Mouse (Mus musculus) lung, adult 2 months (tissue): ENCODE data around the gene Hspb8.

Experiments used
- CTCF ChIP-seq: fragments of 200-500 bp; IDR thresholded peaks from 2 replicates; pipeline ENCODE4 v1.5.1; 2011; ENCODE audit warnings: mild to moderate bottlenecking, low read length, control low read depth; ENCODE audit not compliant: insufficient read depth
- POLR2A ChIP-seq: fragments of 200-500 bp; IDR thresholded peaks from 2 replicates; pipeline ENCODE4 v1.6.1; 2011; ENCODE audit warnings: low read depth, mild to moderate bottlenecking, control low read depth, low read length, borderline replicate concordance; ENCODE audit errors: extremely low read depth

DNA sequence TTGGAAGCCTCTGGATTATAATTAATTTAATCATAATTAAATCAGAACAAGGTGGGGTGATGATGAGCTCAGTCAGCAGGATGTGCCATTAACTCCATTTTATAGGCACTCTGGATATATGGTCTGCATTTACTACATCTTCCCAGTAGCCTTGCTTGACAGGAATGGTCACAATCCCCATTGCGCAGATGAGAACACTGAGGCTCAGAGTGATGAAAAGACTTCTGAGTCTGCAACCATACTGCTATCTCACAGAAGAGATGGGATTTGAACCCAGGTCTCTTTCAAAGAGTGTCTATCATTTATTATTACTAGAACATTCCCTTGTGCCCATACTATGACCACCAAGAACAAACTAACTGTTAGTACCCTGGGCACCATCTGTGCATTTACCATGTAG, 2.5 kb downstream of the Hspb8 start:
- TF ChIP-seq POLR2A (no peak), CTCF (no peak)
